Mouse (Mus musculus) heart, embryonic 13.5 days (tissue): Measurements from ENCODE around the gene Arxes1. TPM values are rescaled to one million over a fixed set of nuclear protein-coding genes. Genes with fewer than 3 reads are reported as not detected.
"Not testable (repeated sequence)": the region's sequence is repeated elsewhere in the genome, so short reads cannot be mapped to it uniquely, and the experiment has no call there.

Experiments used
- ATAC-seq: fragments of 200-750 bp; cut with Nextera tagmentation; 2 replicates; pipeline ENCODE4 v1.8.0; 2017; ENCODE audit warnings: moderate TSS enrichment; ENCODE audit not compliant: insufficient number of reproducible peaks, low FRiP score, low TSS enrichment; ENCODE audit errors: extremely low read depth
- H3K27ac ChIP-seq: fragments of 300-500 bp; sonication (generic); replicated peaks from 2 replicates; pipeline ENCODE4 v1.5.1; 2015; ENCODE audit warnings: moderate library complexity, mild to moderate bottlenecking, inconsistent platforms
- H3K27me3 ChIP-seq: fragments of 300-500 bp; sonication (generic); replicated peaks from 2 replicates; pipeline ENCODE4 v1.6.1; 2015; ENCODE audit warnings: mild to moderate bottlenecking, inconsistent platforms
- H3K36me3 ChIP-seq: fragments of 300-500 bp; sonication (generic); 2 replicates; pipeline ENCODE4 v1.6.1; 2015; ENCODE audit warnings: mild to moderate bottlenecking, inconsistent platforms
- H3K4me1 ChIP-seq: fragments of 300-500 bp; sonication (generic); 2 replicates; pipeline ENCODE4 v1.6.1; 2015; ENCODE audit warnings: inconsistent platforms
- H3K4me2 ChIP-seq: fragments of 300-500 bp; sonication (generic); 2 replicates; pipeline ENCODE4 v1.6.1; 2015; ENCODE audit warnings: inconsistent platforms, mild to moderate bottlenecking, moderate library complexity
- H3K4me3 ChIP-seq: fragments of 300-500 bp; sonication (generic); 2 replicates; pipeline ENCODE4 v1.5.1; 2015; ENCODE audit warnings: moderate library complexity, mild to moderate bottlenecking, inconsistent platforms
- H3K9ac ChIP-seq: fragments of 300-500 bp; sonication (generic); 2 replicates; pipeline ENCODE4 v1.6.1; 2015; ENCODE audit warnings: inconsistent platforms, mild to moderate bottlenecking, moderate library complexity
- H3K9me3 ChIP-seq: fragments of 300-500 bp; sonication (generic); 2 replicates; pipeline ENCODE4 v1.6.1; 2016; ENCODE audit warnings: inconsistent platforms
- WGBS: fragments of 180-500 bp; shearing (Covaris S2); methylation state at CpG from one replicate; pipeline ENCODE4 v1.1.7; 2015; ENCODE audit warnings: mixed read lengths; 5-methylcytosine and 5-hydroxymethylcytosine counted together
- polyA plus RNA-seq: library from polyadenylated mRNA; unstranded; fragments of >200 nt; fragmentation: Nextera tagmentation; extraction: Ambion mirVana; gene quantifications from 2 replicates; pipeline ENCODE4 v1.2.1, GENCODE M21; 2015

The Arxes1 gene
- polyA plus RNA-seq, 1 experiment from 2014 or later, result 29.2 TPM

DNA sequence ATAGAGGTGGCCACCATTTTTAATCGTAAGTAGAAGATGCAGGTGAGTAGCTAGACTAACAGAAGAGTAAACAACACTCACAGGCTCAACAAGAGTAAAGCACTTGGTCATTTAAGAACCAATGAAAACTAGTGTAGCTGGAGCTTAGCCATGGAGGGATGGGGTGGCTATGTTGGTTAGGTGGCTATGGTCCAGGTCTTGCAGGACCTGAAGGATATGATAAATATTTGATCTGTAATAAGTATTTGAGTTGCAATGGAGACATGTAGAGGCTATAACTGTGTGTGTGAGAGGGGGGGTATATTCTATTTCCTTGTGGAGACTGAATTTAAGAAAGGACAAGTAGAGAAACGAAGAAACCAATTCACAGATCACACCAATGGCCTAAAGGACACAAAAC, 18.1 kb downstream of the Arxes1 start:
- Histone ChIP-seq H3K9me3 (no peaks in the 10 kb centered on the region), H3K27ac (no peak overlapping the region), H3K27me3 (0 out of 2 replicates have a peak, but pooled peaks cover 3% of the 10 kb centered on the region), H3K4me1 (no peaks in the 10 kb centered on the region), H3K4me3 (no peak overlapping the region), H3K36me3 (no peaks in the 10 kb centered on the region), H3K4me2 (no peak overlapping the region), H3K9ac (no peak overlapping the region)
- WGBS, result 66% methylated on average over 2 of the region's 2 CpGs
- ATAC-seq, result no peak

DNA sequence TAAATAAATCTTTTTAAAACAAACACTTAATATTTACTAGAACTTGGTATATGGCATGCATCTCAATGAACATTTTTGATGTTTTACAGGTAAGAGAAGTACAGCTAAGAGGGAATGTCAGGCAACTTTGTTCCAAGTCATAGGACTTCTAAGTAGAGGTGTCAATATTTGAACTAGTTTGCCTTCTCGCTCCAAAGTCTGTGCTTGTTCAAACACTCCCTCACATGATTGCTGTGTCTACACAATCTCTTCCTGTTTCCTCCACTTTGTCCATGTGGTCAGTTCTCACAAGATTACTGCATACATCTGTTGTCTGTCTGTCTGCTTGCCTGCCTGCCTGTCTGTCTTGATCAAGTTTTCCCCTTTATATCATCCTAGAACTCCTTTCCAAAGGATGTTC, 27.5 kb downstream of the Arxes1 start:
- Histone ChIP-seq H3K27me3 (0 out of 2 replicates have a peak, but pooled peaks cover 7% of the 10 kb centered on the region), H3K9me3 (no peaks in the 10 kb centered on the region), H3K4me3 (no peak overlapping the region), H3K36me3 (no peaks in the 10 kb centered on the region), H3K4me1 (no peaks in the 10 kb centered on the region), H3K27ac (no peak overlapping the region), H3K9ac (no peak overlapping the region), H3K4me2 (no peak overlapping the region)
- no peak for ATAC-seq
- 63% methylated on average over 1 of the region's 1 CpGs for WGBS

DNA sequence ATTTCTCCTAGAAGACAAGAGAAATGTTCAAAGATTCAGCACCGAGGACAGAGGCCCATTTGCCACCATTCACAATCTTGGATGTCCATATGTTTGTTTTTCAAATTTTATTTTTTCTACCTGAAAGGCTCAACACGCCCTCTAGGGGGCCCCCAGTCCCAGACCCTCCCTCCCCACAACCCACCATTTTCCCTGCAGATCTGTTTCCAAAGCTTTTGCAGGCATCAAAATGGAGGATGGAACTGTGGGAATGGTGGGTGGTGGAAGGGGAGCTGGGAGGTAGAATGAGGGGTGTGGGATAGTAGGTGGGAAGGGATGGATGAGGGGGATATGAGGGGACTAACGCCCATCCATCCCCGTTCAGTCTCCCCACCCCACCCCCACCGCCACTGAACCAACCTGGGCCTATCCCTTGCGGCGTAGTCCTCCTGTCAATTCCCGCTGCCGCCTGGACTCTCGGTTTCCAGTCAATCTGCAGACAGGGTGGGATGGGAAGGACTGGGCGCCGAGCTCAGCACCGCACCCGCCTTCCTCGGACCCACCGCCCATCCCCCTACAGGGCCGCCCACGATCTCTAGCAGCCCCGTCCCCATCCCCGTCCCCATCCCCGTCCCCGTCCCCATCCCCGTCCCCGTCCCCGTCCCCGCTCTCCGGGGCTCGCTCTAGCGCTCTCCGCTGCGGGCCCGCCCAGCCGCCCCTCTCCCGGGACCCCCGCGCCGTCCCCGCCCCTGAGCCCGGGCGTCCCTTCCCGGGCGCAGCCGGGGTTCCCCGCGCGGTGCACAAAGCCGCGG, 34.2 kb downstream of the Arxes1 start:
- peak overlapping the region; percentile 62 for H3K4me2 ChIP-seq
- H3K4me3 ChIP-seq, result peak overlapping the region; percentile 43
- not testable (repeated sequence) for H3K9ac ChIP-seq, ATAC-seq, H3K9me3 ChIP-seq, H3K4me1 ChIP-seq, H3K36me3 ChIP-seq, H3K27me3 ChIP-seq, H3K27ac ChIP-seq
- WGBS, result 20% methylated on average over 14 of the region's 48 CpGs

GRCm38 (mm10) chrX:136068020-136068419, 34.9 kb downstream of the Arxes1 start, which contains the start of gene Bex2:
TSS of gene Bex2 (minus strand) at chrX:136068236.
- H3K27ac ChIP-seq, H3K36me3 ChIP-seq, H3K4me1 ChIP-seq, H3K27me3 ChIP-seq, H3K9ac ChIP-seq, H3K9me3 ChIP-seq: not testable (repeated sequence)
- H3K4me3 ChIP-seq, result peak within 1 kb of the TSS; percentile 43
- peak within 1 kb of the TSS; percentile 62 for H3K4me2 ChIP-seq
- WGBS, result no CpG with 5 or more reads among the region's 32 CpGs
- peak; percentile 84 for ATAC-seq

Other genes starting within 250 kb of the Arxes1 start
- 57.7 and 57.9 TPM in 2 replicates for gene Bhlhb9, start 235.8 kb upstream of the Arxes1 start, polyA plus RNA-seq
- 21.8 and 22.6 TPM in 2 replicates for gene Gprasp2, start 194.3 kb upstream of the Arxes1 start, polyA plus RNA-seq
- 69.2 and 80.4 TPM in 2 replicates for gene Arxes2, start 39.5 kb upstream of the Arxes1 start, polyA plus RNA-seq
- 34.0 and 40.3 TPM in 2 replicates for gene Bex2, start 34.9 kb downstream of the Arxes1 start, polyA plus RNA-seq
- 0.34 and 0.62 TPM in 2 replicates for gene Nxf3, start 51.9 kb downstream of the Arxes1 start, polyA plus RNA-seq
- gene Bex4, start 105.6 kb downstream of the Arxes1 start, polyA plus RNA-seq, result 195 and 204 TPM in 2 replicates
- gene Tceal8, start 139.0 kb downstream of the Arxes1 start, polyA plus RNA-seq, result 230 and 260 TPM in 2 replicates
- gene Tceal5, start 170.5 kb downstream of the Arxes1 start, polyA plus RNA-seq, result 15.2 and 16.5 TPM in 2 replicates
- gene Tceal7, start 181.4 kb downstream of the Arxes1 start, polyA plus RNA-seq, result 12.3 and 15.1 TPM in 2 replicates
- 226 and 272 TPM in 2 replicates for gene Bex1, start 182.1 kb downstream of the Arxes1 start, polyA plus RNA-seq
- gene Tceal9, start 211.7 kb downstream of the Arxes1 start, polyA plus RNA-seq, result 448 and 526 TPM in 2 replicates
- gene Bex3, start 236.9 kb downstream of the Arxes1 start, polyA plus RNA-seq, result 517 and 589 TPM in 2 replicates